Mouse (Mus musculus): ENCODE results near the gene C5ar2. TPM values are rescaled to one million over a fixed set of nuclear protein-coding genes. Genes with fewer than 3 reads are reported as not detected.
A peak's percentile ranks its signal among the peaks of the same experiment; 100 is the strongest.
"Not testable (repeated sequence)": the region's sequence is repeated elsewhere in the genome, so short reads cannot be mapped to it uniquely, and the experiment has no call there.

C5ar2 gene
- polyA plus RNA-seq, 1 experiment, result 0.04 TPM

DNA sequence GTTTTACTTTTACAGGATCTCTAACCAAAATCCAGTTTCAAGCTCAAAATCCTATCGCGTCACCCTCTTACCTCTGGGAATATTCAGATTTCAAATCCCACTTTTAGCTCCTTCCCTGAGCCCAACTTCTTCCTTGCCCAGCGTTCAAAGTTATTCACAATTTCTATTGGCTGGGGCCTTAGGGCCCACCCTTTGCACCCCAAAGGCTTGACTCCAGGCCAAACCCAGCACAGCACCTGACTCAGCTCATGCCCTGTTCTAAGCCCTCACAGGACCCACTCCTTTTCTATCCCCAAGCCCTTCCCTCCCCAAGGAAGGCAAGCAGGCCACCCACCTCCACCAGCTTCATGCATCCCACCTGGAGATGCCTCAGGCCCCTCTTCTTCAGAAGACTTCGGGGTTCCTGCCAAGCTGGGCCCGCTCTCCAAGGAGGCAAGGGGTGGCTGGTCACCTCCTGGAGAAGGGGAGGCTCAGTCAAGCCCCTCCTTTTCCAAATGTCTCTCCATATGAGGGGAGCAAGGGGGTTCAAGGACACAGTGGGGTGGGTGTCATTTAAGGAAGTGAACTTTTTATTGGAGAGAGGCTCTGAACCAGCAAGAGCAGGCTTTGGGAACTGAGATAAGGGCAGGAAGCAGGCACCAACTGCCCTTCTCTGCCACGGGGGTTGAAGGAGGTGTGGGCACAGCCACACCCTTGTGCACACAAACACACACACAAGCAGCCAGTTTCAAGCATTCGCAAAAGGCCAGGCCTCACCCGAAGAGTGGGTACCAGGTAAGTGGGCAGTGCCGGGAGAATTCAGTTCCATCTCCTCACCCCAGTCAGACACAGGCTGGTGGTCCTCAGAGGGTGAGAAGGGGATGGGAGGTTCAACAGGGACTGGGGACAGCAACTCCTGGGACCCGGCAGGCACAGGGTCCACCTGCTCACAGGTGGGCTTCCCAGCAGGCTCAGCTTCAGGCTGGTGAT is 31.3 kb upstream of the C5ar2 start:
- H3K9me3 ChIP-seq (ENCODE audit: control insufficient read depth, low read length), result no peaks in the 10 kb centered on the region
- H3K27me3 ChIP-seq (ENCODE audit: control insufficient read depth), result no peaks in the 10 kb centered on the region
- H3K4me1 ChIP-seq (ENCODE audit: control insufficient read depth), result peaks cover 79% of the 10 kb centered on the region
- peak overlapping the region; percentile 86 for H3K4me3 ChIP-seq (replicated peaks)
- TF ChIP-seq TAL1 (IDR thresholded peaks at IDR 0.05; ENCODE audit: low read length) (no peak), GATA1 (IDR thresholded peaks at IDR 0.05; ENCODE audit: low read length) (no peak)
- peaks cover 71% of the 10 kb centered on the region for H3K36me3 ChIP-seq (ENCODE audit: control insufficient read depth)

DNA sequence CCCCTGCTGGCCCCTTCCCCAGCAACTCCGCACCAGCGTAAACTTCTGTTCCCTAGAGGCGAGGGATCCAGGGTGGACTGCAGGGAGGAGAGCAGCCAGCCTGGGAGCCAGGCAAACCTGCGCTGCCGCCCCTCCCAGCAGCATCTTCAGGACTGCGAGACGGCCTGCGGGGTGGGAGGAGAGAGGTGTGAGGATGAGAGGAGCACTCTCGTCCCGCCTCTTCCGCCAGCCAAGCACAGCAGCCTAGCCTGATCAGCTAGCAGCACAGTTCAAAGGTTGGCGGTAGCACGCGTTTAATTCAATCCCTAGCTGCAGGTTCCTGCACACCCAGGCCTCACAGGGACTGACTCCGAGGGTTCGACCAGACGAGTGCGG is 29.8 kb upstream of the C5ar2 start:
- H3K36me3 ChIP-seq (ENCODE audit: control insufficient read depth), result peaks cover 65% of the 10 kb centered on the region
- no peaks in the 10 kb centered on the region for H3K9me3 ChIP-seq (ENCODE audit: control insufficient read depth, low read length)
- TF ChIP-seq TAL1 (IDR thresholded peaks at IDR 0.05; ENCODE audit: low read length), result no peak
- TF ChIP-seq GATA1 (IDR thresholded peaks at IDR 0.05; ENCODE audit: low read length), result no peak
- H3K4me3 ChIP-seq (replicated peaks), result peak overlapping the region; percentile 86
- H3K4me1 ChIP-seq (ENCODE audit: control insufficient read depth), result peaks cover 88% of the 10 kb centered on the region
- no peaks in the 10 kb centered on the region for H3K27me3 ChIP-seq (ENCODE audit: control insufficient read depth)

DNA sequence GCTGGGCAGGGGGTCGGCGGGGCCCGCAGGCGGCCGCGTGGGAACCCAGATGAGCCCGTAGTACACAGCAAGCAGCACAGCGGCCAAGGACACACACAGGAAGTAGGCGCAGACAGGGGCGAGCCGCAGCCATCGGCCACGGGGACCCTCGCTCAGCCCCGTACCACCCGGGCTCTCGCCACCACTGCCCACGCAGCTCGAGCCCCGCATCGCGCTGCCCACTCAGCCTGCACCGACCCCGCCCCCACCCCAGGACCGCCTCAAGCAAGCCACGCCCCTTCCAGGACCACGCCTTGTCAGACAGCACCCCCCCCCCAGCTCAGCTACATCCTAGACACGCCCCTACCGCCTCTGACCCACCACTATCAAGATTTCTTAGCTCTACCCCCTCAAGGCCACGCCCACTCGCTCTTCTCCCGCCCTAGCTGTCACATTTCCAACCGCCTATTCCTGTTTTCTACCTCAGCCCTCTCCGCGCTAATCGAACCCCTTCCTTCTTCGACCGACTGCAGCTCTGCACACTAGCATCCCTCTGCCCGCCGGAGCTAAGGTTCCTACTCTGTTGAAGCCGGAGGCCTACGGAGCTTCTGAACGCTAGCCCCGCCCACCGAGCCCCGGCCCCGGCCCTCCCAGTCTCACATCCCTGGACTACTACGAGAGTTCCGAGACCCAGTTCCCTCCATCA is 29.3 kb upstream of the C5ar2 start, which contains the start of gene Inafm1:
Gene Inafm1 (minus strand): TSS at position 537 of the 685 bp plus-strand sequence.
- no peaks in the 10 kb centered on the region for H3K27me3 ChIP-seq (ENCODE audit: control insufficient read depth)

DNA sequence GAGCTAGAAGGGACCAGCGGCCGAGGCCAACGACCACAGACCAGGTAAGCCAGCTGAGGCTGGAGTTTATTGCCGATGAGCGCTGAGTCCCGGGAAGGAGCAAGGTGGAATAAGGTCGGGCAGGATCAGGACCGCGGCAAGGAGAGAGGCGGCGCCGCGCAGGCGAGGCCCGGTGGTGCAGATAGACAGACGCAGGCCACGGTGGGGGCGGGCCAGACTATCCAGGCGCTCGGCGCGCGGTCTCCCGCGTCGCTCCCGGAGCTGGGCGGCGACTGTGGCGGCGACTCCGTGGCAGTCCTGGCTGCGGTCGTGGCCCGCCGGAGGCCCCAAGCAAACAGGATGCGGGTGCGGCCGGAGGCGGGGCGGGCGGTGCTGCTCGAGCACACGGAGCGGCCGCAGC is 28.7 kb upstream of the C5ar2 start:
- no peaks in the 10 kb centered on the region for H3K27me3 ChIP-seq (ENCODE audit: control insufficient read depth)
- H3K4me1 ChIP-seq (ENCODE audit: control insufficient read depth), result peaks cover 84% of the 10 kb centered on the region
- TF ChIP-seq TAL1 (IDR thresholded peaks at IDR 0.05; ENCODE audit: low read length), result no peak; the same call in 2 of the 3 replicates
- TF ChIP-seq GATA1 (IDR thresholded peaks at IDR 0.05; ENCODE audit: low read length), result no peak
- peaks cover 62% of the 10 kb centered on the region for H3K36me3 ChIP-seq (ENCODE audit: control insufficient read depth)
- H3K4me3 ChIP-seq (replicated peaks), result peak overlapping the region; percentile 86
- H3K9me3 ChIP-seq (ENCODE audit: control insufficient read depth, low read length), result no peaks in the 10 kb centered on the region

More for the DNA sequence above, 29.3 kb upstream of the C5ar2 start, which contains the start of gene Inafm1:
- peaks cover 65% of the 10 kb centered on the region for H3K36me3 ChIP-seq (ENCODE audit: control insufficient read depth)
- peak within 1 kb of the TSS; percentile 86 for H3K4me3 ChIP-seq (replicated peaks)
- no peaks in the 10 kb centered on the region for H3K9me3 ChIP-seq (ENCODE audit: control insufficient read depth, low read length)
- TF ChIP-seq GATA1 (IDR thresholded peaks at IDR 0.05; ENCODE audit: low read length) (0 out of 2 replicates have a peak, but pooled peaks have one; percentile 28), TAL1 (IDR thresholded peaks at IDR 0.05; ENCODE audit: low read length) (no peak)
- peaks cover 88% of the 10 kb centered on the region for H3K4me1 ChIP-seq (ENCODE audit: control insufficient read depth)

DNA sequence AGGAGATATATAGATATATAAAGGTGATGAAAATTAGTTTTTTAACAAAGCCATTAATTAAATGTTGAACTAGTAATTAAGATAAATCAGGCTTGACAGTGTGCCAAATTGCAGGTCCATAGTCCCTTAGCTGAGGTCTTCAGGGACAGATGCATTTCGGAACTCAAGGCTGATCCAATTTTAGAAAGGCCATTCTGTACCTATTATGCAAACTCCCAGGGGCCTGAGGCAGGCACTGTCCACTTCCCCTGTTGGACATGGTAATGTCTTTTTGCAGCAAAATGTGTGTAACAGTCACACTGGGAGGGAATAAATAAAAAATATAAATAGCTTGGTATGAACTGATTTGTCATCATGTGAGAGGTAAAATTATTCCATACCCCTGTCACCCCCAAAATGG is 27.2 kb upstream of the C5ar2 start:
- no peak for TF ChIP-seq TAL1 (IDR thresholded peaks at IDR 0.05; ENCODE audit: low read length)
- TF ChIP-seq GATA1 (IDR thresholded peaks at IDR 0.05; ENCODE audit: low read length), result no peak
- Histone ChIP-seq H3K9me3 (ENCODE audit: control insufficient read depth, low read length) (no peaks in the 10 kb centered on the region), H3K27me3 (ENCODE audit: control insufficient read depth) (no peaks in the 10 kb centered on the region), H3K4me1 (ENCODE audit: control insufficient read depth) (peaks cover 71% of the 10 kb centered on the region), H3K4me3 (replicated peaks) (peak overlapping the region; percentile 86), H3K36me3 (ENCODE audit: control insufficient read depth) (peaks cover 46% of the 10 kb centered on the region)

DNA sequence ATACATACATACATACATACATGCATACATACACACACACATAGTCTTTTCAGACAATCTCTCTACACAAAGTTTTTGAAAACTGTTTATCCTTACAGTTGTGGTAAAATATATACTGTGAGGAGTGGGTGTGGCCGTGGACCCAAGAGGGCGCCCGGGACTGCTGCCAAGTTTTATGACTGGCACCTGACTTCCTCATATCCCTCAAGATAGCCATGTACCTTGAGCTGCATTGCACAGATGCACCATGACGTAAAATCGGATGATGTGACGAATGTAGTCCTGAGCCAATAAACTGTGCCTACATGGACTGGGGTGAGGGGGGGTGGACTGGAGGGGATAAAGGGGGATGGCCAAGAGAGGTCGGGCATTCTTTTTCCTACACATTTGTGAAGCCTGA is 22.6 kb upstream of the C5ar2 start:
- H3K36me3 ChIP-seq (ENCODE audit: control insufficient read depth), result peaks cover 26% of the 10 kb centered on the region
- H3K9me3 ChIP-seq (ENCODE audit: control insufficient read depth, low read length); H3K27me3 ChIP-seq (ENCODE audit: control insufficient read depth); H3K4me3 ChIP-seq (replicated peaks): not testable (repeated sequence)
- peaks cover 29% of the 10 kb centered on the region for H3K4me1 ChIP-seq (ENCODE audit: control insufficient read depth)

DNA sequence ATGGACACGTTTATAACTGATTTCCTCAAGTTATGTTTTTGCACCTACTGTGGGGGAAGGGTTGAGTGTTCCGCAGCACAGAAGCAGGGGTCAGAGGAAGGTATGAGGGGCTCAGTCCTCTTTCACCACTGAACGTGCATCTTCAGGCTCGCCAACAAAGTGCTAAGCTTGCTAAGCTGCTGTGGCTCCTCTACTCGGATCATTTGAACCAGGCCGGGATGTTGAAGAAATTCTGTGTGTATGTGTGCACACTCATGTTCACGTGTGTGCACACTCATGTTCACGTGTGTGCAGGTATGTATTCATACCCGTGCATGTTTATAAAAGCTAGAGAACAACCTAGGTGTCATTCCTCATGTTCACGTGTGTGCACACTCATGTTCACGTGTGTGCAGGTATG is 21.9 kb upstream of the C5ar2 start:
- no peak for TF ChIP-seq TAL1 (IDR thresholded peaks at IDR 0.05; ENCODE audit: low read length)
- TF ChIP-seq GATA1 (IDR thresholded peaks at IDR 0.05; ENCODE audit: low read length), result no peak
- H3K36me3 ChIP-seq (ENCODE audit: control insufficient read depth), result peaks cover 19% of the 10 kb centered on the region
- H3K4me3 ChIP-seq (replicated peaks), result no peak overlapping the region
- H3K4me1 ChIP-seq (ENCODE audit: control insufficient read depth), result peaks cover 22% of the 10 kb centered on the region
- peaks cover 2% of the 10 kb centered on the region; the same call in 1 of the 2 replicates for H3K9me3 ChIP-seq (ENCODE audit: control insufficient read depth, low read length)
- no peaks in the 10 kb centered on the region for H3K27me3 ChIP-seq (ENCODE audit: control insufficient read depth)

DNA sequence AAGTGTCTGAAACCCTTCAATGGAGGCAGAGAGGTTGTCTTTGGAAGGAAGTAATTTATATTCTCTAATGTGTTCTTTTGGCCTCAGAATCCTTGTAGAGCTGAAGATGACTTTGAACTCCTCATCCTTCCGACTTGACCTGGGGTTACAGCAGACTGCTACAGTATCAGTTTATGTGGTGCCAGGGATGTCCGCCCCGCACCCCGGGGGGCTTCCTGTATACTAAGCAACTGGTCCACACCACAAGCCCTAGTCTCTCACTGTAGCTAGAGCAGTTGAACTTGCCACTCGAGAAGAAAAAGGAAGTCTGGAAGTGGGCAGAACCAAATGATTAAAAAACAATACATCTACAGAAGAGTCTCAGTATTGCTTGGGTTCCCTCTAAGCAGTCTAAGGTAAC is 19.9 kb upstream of the C5ar2 start:
- Histone ChIP-seq H3K4me1 (ENCODE audit: control insufficient read depth) (peaks cover 6% of the 10 kb centered on the region), H3K36me3 (ENCODE audit: control insufficient read depth) (peaks cover 10% of the 10 kb centered on the region), H3K27me3 (ENCODE audit: control insufficient read depth) (no peaks in the 10 kb centered on the region), H3K4me3 (replicated peaks) (no peak overlapping the region), H3K9me3 (ENCODE audit: control insufficient read depth, low read length) (peaks cover 2% of the 10 kb centered on the region; the same call in 1 of the 2 replicates)
- TF ChIP-seq TAL1 (IDR thresholded peaks at IDR 0.05; ENCODE audit: low read length), result no peak
- no peak for TF ChIP-seq GATA1 (IDR thresholded peaks at IDR 0.05; ENCODE audit: low read length)
